Mouse (Mus musculus) E14TG2a.4 (cell line): ENCODE measurements around the gene Dcaf12.

Experiments
- CTCF ChIP-seq: conservative IDR thresholded peaks from 2 replicates; pipeline ENCODE4 v1.5.1; 2014; ENCODE audit warnings: low read length
- NANOG ChIP-seq: IDR thresholded peaks from 2 replicates; pipeline ENCODE4 v1.6.1; 2014; ENCODE audit warnings: borderline replicate concordance, low read length, mixed read lengths
- POU5F1 ChIP-seq: IDR thresholded peaks from 2 replicates; pipeline ENCODE4 v1.6.1; 2014; ENCODE audit warnings: low read length, borderline replicate concordance

- no peak for TF ChIP-seq CTCF
- no peak for TF ChIP-seq NANOG
- no peak for TF ChIP-seq POU5F1
These were observed 34.5 kb upstream of the Dcaf12 start for GRCm38 (mm10) chr4:41349199-41349591.
